Mouse (Mus musculus) cerebellum, adult 2 months (tissue): Measurements from ENCODE around the gene Topaz1. TPM values are rescaled to one million over a fixed set of nuclear protein-coding genes. Genes with fewer than 3 reads are reported as not detected.
"Not testable (repeated sequence)": the region's sequence is repeated elsewhere in the genome, so short reads cannot be mapped to it uniquely, and the experiment has no call there.

ENCODE experiments used
- DNase-seq, 2 experiments: peaks; one replicate each; pipeline ENCODE4 v3.0.0; 2021
- H3K27ac ChIP-seq: fragments of 200-500 bp; 2 replicates; pipeline ENCODE4 v1.5.1; 2012; ENCODE audit warnings: low read length, control low read depth, inconsistent platforms; ENCODE audit not compliant: insufficient read depth
- H3K27me3 ChIP-seq: fragments of 200-500 bp; 2 replicates; pipeline ENCODE4 v1.6.1; 2012; ENCODE audit warnings: inconsistent platforms, mild to moderate bottlenecking, low read length, moderate library complexity; ENCODE audit not compliant: control insufficient read depth, insufficient read depth
- H3K4me1 ChIP-seq: fragments of 200-500 bp; 2 replicates; pipeline ENCODE4 v1.6.1; 2011; ENCODE audit warnings: low read length; ENCODE audit not compliant: control insufficient read depth, insufficient read depth
- H3K4me3 ChIP-seq: fragments of 200-500 bp; replicated peaks from 2 replicates; pipeline ENCODE3; 2011; ENCODE audit warnings: mild to moderate bottlenecking, low read depth, low read length, control low read depth; ENCODE audit not compliant: insufficient read depth
- CTCF ChIP-seq: fragments of 200-500 bp; IDR thresholded peaks from 2 replicates; pipeline ENCODE4 v1.5.1; 2011; ENCODE audit warnings: low read depth, mild to moderate bottlenecking, control low read depth, low read length, moderate library complexity, borderline replicate concordance; ENCODE audit not compliant: insufficient read depth
- POLR2A ChIP-seq: fragments of 200-500 bp; IDR thresholded peaks from 2 replicates; pipeline ENCODE4 v1.6.1; 2011; ENCODE audit warnings: low read length, control low read depth, borderline replicate concordance; ENCODE audit not compliant: insufficient read depth
- WGBS: fragments of 180-500 bp; shearing (Covaris S2); methylation state at CpG from one replicate; pipeline ENCODE4 v1.1.7; 2018; 5-methylcytosine and 5-hydroxymethylcytosine counted together
- polyA plus RNA-seq: library from polyadenylated mRNA; depleted of rRNA; stranded (reverse); fragments of >200 nt; gene quantifications from 2 replicates; pipeline ENCODE4 v1.2.3, GENCODE M21; 2012; rRNA removed

The Topaz1 gene
- polyA plus RNA-seq, 1 experiment, result 0.02 TPM

DNA sequence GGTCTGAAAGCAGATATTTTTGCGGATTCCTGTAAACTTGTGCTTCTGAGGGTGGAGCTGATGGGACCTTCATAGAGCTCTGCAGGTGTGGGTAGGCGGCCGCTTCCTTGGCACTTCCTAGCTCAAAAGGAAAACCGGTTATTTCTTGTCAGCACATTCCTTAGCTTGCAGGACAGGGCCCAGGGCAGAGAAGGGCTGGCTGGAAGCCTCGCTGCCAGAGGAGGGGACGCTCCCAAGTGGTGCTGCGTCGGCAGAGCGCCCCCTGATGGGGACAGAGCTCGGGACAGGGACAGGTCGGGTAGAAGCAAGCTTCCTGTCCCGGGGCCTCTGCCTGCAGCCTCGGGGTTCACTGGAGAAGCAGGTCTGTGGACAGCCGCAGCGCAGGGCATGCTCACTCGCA lies 90.5 kb downstream of the Topaz1 start:
- Histone ChIP-seq H3K27me3 (no peaks in the 10 kb centered on the region), H3K27ac (no peak overlapping the region), H3K4me3 (no peak overlapping the region), H3K4me1 (peaks cover 9% of the 10 kb centered on the region)
- 43% methylated on average over 16 of the region's 16 CpGs for WGBS
- DNase-seq, result no peak
- TF ChIP-seq POLR2A (no peak), CTCF (no peak)

DNA sequence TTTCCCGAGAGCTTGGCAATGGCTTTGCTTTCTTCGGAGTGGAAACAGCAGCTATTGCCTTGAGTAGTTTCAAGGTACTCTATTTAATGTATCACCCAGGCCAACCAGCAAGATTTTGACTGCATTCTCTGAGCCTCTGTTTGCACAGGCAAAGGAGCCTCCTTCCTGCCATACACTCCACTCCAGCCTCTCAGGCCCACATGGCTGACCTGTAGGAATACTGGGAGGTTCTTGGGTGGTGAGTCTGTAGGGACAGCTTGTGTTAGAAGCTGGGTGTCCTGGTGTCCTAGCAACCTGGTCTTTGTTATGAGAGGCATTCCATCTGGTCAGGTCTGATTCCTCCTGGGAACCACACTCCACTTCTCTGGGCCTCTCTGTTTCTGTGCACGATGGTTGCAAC lies 96.6 kb downstream of the Topaz1 start, which contains the start of gene Gm35549:
Gene Gm35549 (minus strand): TSS at position 276 of the 400 bp plus-strand sequence.
- Histone ChIP-seq H3K27me3 (no peaks in the 10 kb centered on the region), H3K4me3 (no peak within 1 kb of the TSS), H3K4me1 (no peaks in the 10 kb centered on the region), H3K27ac (no peak within 1 kb of the TSS)
- TF ChIP-seq CTCF, result no peak
- no peak for TF ChIP-seq POLR2A
- 45% methylated on average over 3 of the region's 3 CpGs for WGBS
- DNase-seq, result no peak

DNA sequence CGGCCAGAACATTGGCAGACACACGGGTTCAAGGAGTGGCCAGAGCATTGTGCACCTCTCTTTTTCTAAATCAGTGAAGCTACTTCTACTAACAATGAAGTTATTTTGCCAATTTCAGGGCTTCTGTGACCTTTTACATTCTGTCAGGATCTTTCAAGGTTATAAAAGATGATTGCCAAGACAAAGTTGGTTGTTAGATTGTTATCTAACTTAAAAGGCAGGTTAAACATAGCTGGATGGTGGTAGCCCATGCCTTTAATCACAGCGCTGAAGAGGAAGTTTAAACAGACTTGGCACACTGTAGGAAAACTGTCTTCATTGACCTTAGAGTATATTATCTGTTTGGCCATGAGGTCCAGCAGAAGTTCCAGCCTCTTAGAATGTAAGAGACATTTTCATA lies 98.5 kb downstream of the Topaz1 start:
- no peak for DNase-seq
- TF ChIP-seq CTCF (no peak), POLR2A (no peak)
- no peaks in the 10 kb centered on the region for H3K27me3 ChIP-seq
- WGBS, result 80% methylated on average over 3 of the region's 3 CpGs
- no peaks in the 10 kb centered on the region for H3K4me1 ChIP-seq
- H3K4me3 ChIP-seq, result no peak overlapping the region
- no peak overlapping the region for H3K27ac ChIP-seq

DNA sequence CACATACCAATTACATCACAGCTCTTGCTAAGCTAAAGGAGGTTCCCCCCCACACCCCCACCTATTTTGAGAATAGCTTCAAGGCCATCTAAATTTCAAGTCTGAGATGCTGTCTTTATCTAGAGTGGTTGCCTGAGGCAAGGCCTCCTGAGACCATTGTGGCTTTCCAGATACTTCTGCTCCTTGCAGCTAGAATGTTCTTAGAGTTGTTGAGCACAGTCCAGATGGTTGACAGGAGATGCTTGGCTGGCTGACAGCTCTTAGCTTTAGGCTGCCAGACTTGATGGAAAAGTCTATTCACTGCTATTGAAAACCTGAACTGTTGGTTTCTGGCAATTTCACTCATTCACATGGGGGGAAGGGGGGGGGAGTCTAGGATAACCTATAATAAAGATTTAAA lies 99.0 kb downstream of the Topaz1 start:
- peak in 1 of 2 experiments; percentile 42 for DNase-seq
- Histone ChIP-seq H3K27me3 (no peaks in the 10 kb centered on the region), H3K4me1 (no peaks in the 10 kb centered on the region), H3K27ac (no peak overlapping the region), H3K4me3 (no peak overlapping the region)
- no peak for TF ChIP-seq CTCF
- no peak for TF ChIP-seq POLR2A

DNA sequence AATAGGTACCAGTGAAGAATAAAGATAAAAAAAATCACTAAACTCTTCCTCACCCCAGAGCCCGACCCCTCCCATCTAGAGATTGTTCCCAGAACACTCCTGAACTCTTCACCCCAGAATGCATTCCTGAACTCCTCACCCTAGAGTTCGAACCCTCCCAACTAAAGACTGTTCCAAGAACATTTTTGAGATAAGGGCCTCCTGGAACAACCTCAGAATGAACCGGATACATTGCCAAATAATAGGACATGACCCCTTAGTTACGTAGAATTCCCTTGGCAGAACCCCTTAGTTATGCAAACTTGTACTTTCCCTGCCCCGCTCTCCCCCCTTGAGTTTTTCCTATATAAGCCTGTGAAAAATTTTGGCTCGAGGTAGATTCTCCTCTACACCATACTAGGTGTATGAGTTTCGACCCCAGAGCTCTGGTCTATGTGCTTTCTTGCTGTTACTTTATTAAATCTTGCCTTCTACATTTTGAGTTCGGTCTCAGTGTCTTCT lies 100.7 kb downstream of the Topaz1 start:
- H3K27ac ChIP-seq, H3K27me3 ChIP-seq, DNase-seq, H3K4me1 ChIP-seq, H3K4me3 ChIP-seq: not testable (repeated sequence)
- WGBS, result 89% methylated on average over 8 of the region's 8 CpGs

Other genes with a start within 250 kb of the Topaz1 start
- gene Tcaim, start 58.2 kb downstream of the Topaz1 start, polyA plus RNA-seq, result 12.6 and 14.6 TPM in 2 replicates
- gene Gm35549, start 96.7 kb downstream of the Topaz1 start, polyA plus RNA-seq, result not detected in 2 replicates
- gene Zfp445, start 118.7 kb downstream of the Topaz1 start, polyA plus RNA-seq, result 158 and 183 TPM in 2 replicates
- gene Zkscan7, start 138.3 kb downstream of the Topaz1 start, polyA plus RNA-seq, result 3.1 and 4.0 TPM in 2 replicates
- 7.2 and 7.9 TPM in 2 replicates for gene Zfp105, start 175.7 kb downstream of the Topaz1 start, polyA plus RNA-seq
- gene 1110059G10Rik, start 203.7 kb downstream of the Topaz1 start, polyA plus RNA-seq, result 14.2 and 17.1 TPM in 2 replicates
- 0.51 and 0.62 TPM in 2 replicates for gene Kif15, start 203.7 kb downstream of the Topaz1 start, polyA plus RNA-seq